In genomic region chr11:40747716-40748115, GRCm38 (mm10) we compare ENCODE assay signal across 25 mouse cellular contexts.
"Had no signal": no experiment of that assay in that cellular context is flagged by ENCODE, and none has a peak within 500 bp of the region (broad histone marks: within the 10 kb centered on the region; RNA-seq: fewer than 3 reads in every experiment).

No protein-coding gene starts in this region.

- ATAC-seq: hindbrain, embryonic 16.5 days; inflammation-experienced regulatory T-cells, adult 6 months; intestine, embryonic 15.5 days; liver, embryonic 12.5 days had no signal

- H3K9me3 ChIP-seq: heart, embryonic 10.5 days; heart, embryonic 12.5 days; hindbrain, embryonic 10.5 days; hindbrain, embryonic 12.5 days; intestine, embryonic 15.5 days; limb, embryonic 10.5 days; limb, embryonic 12.5 days; liver, embryonic 12.5 days had no signal

- H3K4me2 ChIP-seq: heart, embryonic 12.5 days; hindbrain, embryonic 12.5 days; hindbrain, embryonic 14.5 days; intestine, embryonic 15.5 days; limb, embryonic 12.5 days; liver, embryonic 12.5 days had no signal

- H3K4me3 ChIP-seq: heart, adult 2 months; heart, embryonic 10.5 days; heart, embryonic 12.5 days; hindbrain, embryonic 10.5 days; hindbrain, embryonic 12.5 days; intestine, embryonic 15.5 days; layer of hippocampus, adult 2 months; left cerebral cortex, adult 2 months; limb, embryonic 10.5 days; limb, embryonic 12.5 days; liver, embryonic 12.5 days had no signal

- H3K9ac ChIP-seq: heart, embryonic 12.5 days; hindbrain, embryonic 12.5 days; hindbrain, embryonic 14.5 days; intestine, embryonic 15.5 days; limb, embryonic 12.5 days; liver, embryonic 12.5 days; liver, embryonic 14.5 days had no signal

- H3K4me1 ChIP-seq: heart, embryonic 10.5 days; hindbrain, embryonic 10.5 days; hindbrain, embryonic 12.5 days; intestine, embryonic 15.5 days; limb, embryonic 10.5 days; limb, embryonic 12.5 days; liver, embryonic 12.5 days had no signal

- DNase-seq: gastrocnemius, postnatal 14 days; gastrocnemius, postnatal 36 days; heart, adult 11 months; heart, adult 2 months; heart, postnatal 10 days; heart, postnatal 4 days; kidney, adult 18-20 months; kidney, adult 8-10 months; kidney, postnatal 10 days; kidney, postnatal 25 days; kidney, postnatal 4 days had no signal

- H3K27ac ChIP-seq: heart, adult 2 months; heart, embryonic 10.5 days; hindbrain, embryonic 10.5 days; hindbrain, embryonic 12.5 days; hindbrain, embryonic 14.5 days; intestine, embryonic 15.5 days; layer of hippocampus, adult 2 months; left cerebral cortex, adult 2 months; limb, embryonic 10.5 days; limb, embryonic 12.5 days; liver, embryonic 12.5 days; liver, embryonic 14.5 days had no signal

- H3K27me3 ChIP-seq: heart, embryonic 12.5 days; hindbrain, embryonic 12.5 days; intestine, embryonic 15.5 days; limb, embryonic 12.5 days; liver, embryonic 12.5 days had no signal
